Comparison of ENCODE assay signal across 8 mouse cellular contexts in genomic region chr19:32757831-32758792, GRCm38 (mm10). TPM values are rescaled to one million over a fixed set of nuclear protein-coding genes. Genes with fewer than 3 reads are reported as not detected.
A peak's percentile ranks its signal among the peaks of the same experiment; 100 is the strongest.
DNase-seq lines count a peak whose midpoint lies in the region; ATAC-seq and TF ChIP-seq lines count a peak whose summit lies in the region.

No protein-coding gene starts in this region.

- H3K4me2 ChIP-seq in forebrain, embryonic 14.5 days (ENCODE audit: low read length): peak overlapping the region; percentile 89
- H3K4me2 ChIP-seq in hindbrain, embryonic 12.5 days (replicated peaks): peak overlapping the region; percentile 90

- H3K4me3 ChIP-seq in ES-E14 (ENCODE audit: insufficient read depth in 1 of 2, low read depth in 1 of 2, low read length in 2 of 2, poor library complexity in 1 of 2, severe bottlenecking in 1 of 2): peak overlapping the region; percentile 96 to 98
- H3K4me3 ChIP-seq in forebrain, embryonic 14.5 days (ENCODE audit: low read depth, low read length): peak overlapping the region; percentile 98
- H3K4me3 ChIP-seq in hindbrain, embryonic 12.5 days: peak overlapping the region; percentile 96

- peak overlapping the region; percentile 92 for H3K27ac ChIP-seq in ES-E14 (ENCODE audit: insufficient read depth, low read depth, low read length, poor library complexity, severe bottlenecking)
- H3K27ac ChIP-seq in forebrain, embryonic 14.5 days (ENCODE audit: low read depth, low read length): peak overlapping the region; percentile 99
- peak overlapping the region; percentile 99 for H3K27ac ChIP-seq in hindbrain, embryonic 12.5 days

- DNase-seq in ES-E14 (ENCODE audit: low read depth, low spot score): peak; percentile 26
- peak; percentile 12 for DNase-seq in brain, embryonic 18.5 days (ENCODE audit: low read depth, low spot score)
- DNase-seq in forebrain, embryonic 14.5 days (ENCODE audit: low spot score): peak; percentile 58
- DNase-seq in left cerebral cortex, adult 11 months (ENCODE audit: low spot score): peak; percentile 33
- peak; percentile 26 for DNase-seq in lung, postnatal 36 days
- DNase-seq in right cerebral cortex, postnatal 25 days: peak; percentile 58
- peak; percentile 30 to 50 for DNase-seq in urinary bladder, postnatal 36 days (ENCODE audit: low spot score in 2 of 2)

- in situ Hi-C loops in ES-E14 (cut with MboI; ENCODE audit: low sequenced_read_pairs in 2 of 2, unreplicated experiment in 2 of 2): loop anchor here in 1 of 2 experiments (5.0 kb wide), 1 partner anchor 36 kb away; no protein-coding TSS in a partner anchor

- ATAC-seq in forebrain, embryonic 14.5 days: peak; percentile 14
- ATAC-seq in hindbrain, embryonic 12.5 days (ENCODE audit: low FRiP score): peak; percentile 7

- under 1% methylated on average over 38 of the region's 69 CpGs for WGBS in forebrain, embryonic 14.5 days
- WGBS in hindbrain, embryonic 12.5 days: under 1% methylated on average over 39 of the region's 69 CpGs

- no peaks in the 10 kb centered on the region; the same call in 1 of the 2 replicates for H3K36me3 ChIP-seq in ES-E14 (ENCODE audit: control insufficient read depth, insufficient read depth, low read length, poor library complexity, severe bottlenecking)
- no peaks in the 10 kb centered on the region for H3K36me3 ChIP-seq in forebrain, embryonic 14.5 days (ENCODE audit: control insufficient read depth, insufficient read depth, low read length)
- no peaks in the 10 kb centered on the region for H3K36me3 ChIP-seq in hindbrain, embryonic 12.5 days

- H3K9me3 ChIP-seq in ES-E14 (ENCODE audit: control insufficient read depth, insufficient read depth, low read depth, low read length): no peaks in the 10 kb centered on the region
- H3K9me3 ChIP-seq in forebrain, embryonic 14.5 days (replicated peaks; ENCODE audit: control insufficient read depth, low read length): no peaks in the 10 kb centered on the region
- H3K9me3 ChIP-seq in hindbrain, embryonic 12.5 days (replicated peaks): no peaks in the 10 kb centered on the region

- no peaks in the 10 kb centered on the region for H3K27me3 ChIP-seq in forebrain, embryonic 14.5 days (replicated peaks; ENCODE audit: control insufficient read depth, insufficient read depth, low read length)
- H3K27me3 ChIP-seq in hindbrain, embryonic 12.5 days: peaks cover 6% of the 10 kb centered on the region

- H3K9ac ChIP-seq in ES-E14 (ENCODE audit: insufficient read depth, low read depth, low read length, poor library complexity, severe bottlenecking): peak overlapping the region; percentile 97
- peak overlapping the region; percentile 99 for H3K9ac ChIP-seq in forebrain, embryonic 14.5 days (ENCODE audit: low read length)
- H3K9ac ChIP-seq in hindbrain, embryonic 12.5 days: peak overlapping the region; percentile 98

- peaks cover 2 to 11% of the 10 kb centered on the region in 2 experiments for H3K4me1 ChIP-seq in ES-E14 (ENCODE audit: control insufficient read depth in 2 of 2, insufficient read depth in 2 of 2, low read length in 2 of 2, poor library complexity in 1 of 2)
- peaks cover 22% of the 10 kb centered on the region for H3K4me1 ChIP-seq in forebrain, embryonic 14.5 days (ENCODE audit: control insufficient read depth, insufficient read depth, low read length)
- H3K4me1 ChIP-seq in hindbrain, embryonic 12.5 days: peaks cover 25% of the 10 kb centered on the region

TF ChIP-seq in ES-E14, 5 proteins besides CTCF, POLR2A, EP300 and RAD21:
- TF ChIP-seq ZNF384 (IDR thresholded peaks at IDR 0.05; ENCODE audit: low read depth, low read length) (no peak), ZC3H11A (IDR thresholded peaks at IDR 0.05; ENCODE audit: borderline replicate concordance, low read depth, low read length) (no peak), CHD2 (IDR thresholded peaks at IDR 0.05; ENCODE audit: low read depth, low read length) (no peak), MAFK (IDR thresholded peaks at IDR 0.05; ENCODE audit: insufficient read depth, low read depth, low read length) (no peak), HCFC1 (IDR thresholded peaks at IDR 0.05; ENCODE audit: borderline replicate concordance, insufficient read depth, low read length) (no peak)

RNA-seq across cellular contexts. Expression of gene Pten, which starts 0.8 kb away (rescaled TPM):
- total RNA-seq in ES-E14 (2012; rRNA removed): 70.8 and 76.5 TPM in 2 replicates
- polyA plus RNA-seq in forebrain, embryonic 14.5 days (2014; fragmentation: Nextera tagmentation; extraction: Ambion mirVana): 15.6 and 18.3 TPM in 2 replicates
- polyA plus RNA-seq in hindbrain, embryonic 12.5 days (2016; fragmentation: Nextera tagmentation; extraction: Ambion mirVana): 14.1 and 15.7 TPM in 2 replicates

RNA-seq across cellular contexts. Expression of gene Atad1, which starts 18.5 kb away (rescaled TPM):
- total RNA-seq in ES-E14 (2012; rRNA removed): 84.9 and 99.0 TPM in 2 replicates
- polyA plus RNA-seq in forebrain, embryonic 14.5 days (2014; fragmentation: Nextera tagmentation; extraction: Ambion mirVana): 139 and 143 TPM in 2 replicates
- 98.6 and 102 TPM in 2 replicates for polyA plus RNA-seq in hindbrain, embryonic 12.5 days (2016; fragmentation: Nextera tagmentation; extraction: Ambion mirVana)

Comparison
In these comparisons a context has a peak if more than half of its experiments do, and no peak if none do; other contexts are left out.
1. Peak in every context shown above with its lines: DNase-seq, ATAC-seq, H3K4me3 ChIP-seq and H3K27ac ChIP-seq.